Mouse (Mus musculus): ENCODE data around the gene Elmo3. TPM values are rescaled to one million over a fixed set of nuclear protein-coding genes. Genes with fewer than 3 reads are reported as not detected.
A peak's percentile ranks its signal among the peaks of the same experiment; 100 is the strongest.

Gene Elmo3
- polyA plus RNA-seq, 1 experiment from 2014 or later: 11.4 TPM

DNA sequence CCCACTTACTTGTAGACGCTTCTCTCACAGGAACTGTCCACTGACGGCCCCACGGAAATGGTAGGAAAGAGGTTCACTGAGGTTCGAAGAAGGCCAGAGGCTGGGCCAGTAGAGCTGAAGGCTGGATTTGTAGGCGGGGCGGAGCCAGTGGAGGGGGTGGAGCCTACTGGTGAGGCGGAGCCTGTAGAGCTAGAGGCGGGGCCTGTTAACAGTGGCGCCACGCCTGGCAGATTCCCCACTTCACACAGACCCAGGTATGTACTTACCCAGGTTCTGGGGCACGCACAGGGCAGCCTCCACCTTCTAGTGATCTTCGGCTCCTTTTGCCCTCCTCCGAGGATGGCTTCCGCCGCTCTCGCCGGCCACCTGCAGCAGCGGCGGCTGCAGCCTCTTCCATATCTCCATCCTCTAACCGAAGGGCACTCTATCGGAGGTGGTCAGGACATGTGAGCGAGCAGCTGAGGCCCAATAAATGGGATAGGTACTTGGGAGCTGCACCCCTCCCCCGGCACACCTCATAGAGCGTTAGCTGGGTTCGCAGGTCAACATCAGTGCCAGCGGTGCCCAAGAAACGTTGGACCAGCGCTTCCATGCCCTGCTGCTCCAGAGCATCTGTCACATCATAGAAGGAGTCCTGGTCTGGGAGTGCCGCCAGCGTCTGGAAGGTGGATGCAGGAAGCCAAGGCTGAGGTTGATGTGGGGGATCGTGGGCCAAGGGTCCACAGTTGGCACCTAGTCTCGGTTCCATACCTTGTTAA lies 31.2 kb downstream of the Elmo3 start:
- ATAC-seq (ENCODE audit: insufficient number of reproducible peaks, low FRiP score, low TSS enrichment, low read depth): no peak
- Histone ChIP-seq H3K9me3 (replicated peaks) (no peaks in the 10 kb centered on the region), H3K9ac (no peak overlapping the region), H3K4me2 (replicated peaks) (no peak overlapping the region), H3K27me3 (no peaks in the 10 kb centered on the region), H3K4me1 (peaks cover 19% of the 10 kb centered on the region), H3K27ac (replicated peaks) (no peak overlapping the region), H3K4me3 (replicated peaks) (no peak overlapping the region), H3K36me3 (peaks cover 50% of the 10 kb centered on the region)
- 65% methylated on average over 32 of the region's 32 CpGs for WGBS

DNA sequence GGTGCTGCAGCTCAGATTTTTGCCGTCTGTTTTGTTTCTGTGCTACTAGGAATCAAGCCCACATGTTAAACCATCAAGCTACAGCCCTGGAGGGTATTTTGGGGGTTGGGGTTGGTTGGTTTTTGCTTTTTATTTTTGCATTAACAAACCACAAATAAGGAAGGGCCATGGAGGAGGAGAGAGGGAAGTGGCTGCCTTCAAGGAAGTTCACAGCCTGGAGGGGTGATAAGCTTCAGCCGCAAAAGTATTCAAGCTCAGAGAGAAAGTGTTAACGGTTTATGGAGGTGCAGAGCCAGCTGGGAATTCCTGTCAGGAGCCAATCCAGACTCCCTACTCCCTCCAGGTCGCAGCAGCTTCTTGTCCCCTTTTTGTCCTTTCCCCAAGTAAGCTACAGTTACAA lies 33.6 kb downstream of the Elmo3 start:
- no peaks in the 10 kb centered on the region for H3K27me3 ChIP-seq
- no peak overlapping the region for H3K4me3 ChIP-seq (replicated peaks)
- H3K9me3 ChIP-seq (replicated peaks): no peaks in the 10 kb centered on the region
- H3K9ac ChIP-seq: no peak overlapping the region
- H3K27ac ChIP-seq (replicated peaks): 0 out of 2 replicates have a peak overlapping the region, but pooled peaks have one; percentile 28
- H3K4me2 ChIP-seq (replicated peaks): no peak overlapping the region
- H3K4me1 ChIP-seq: peaks cover 23% of the 10 kb centered on the region
- no peak for ATAC-seq (ENCODE audit: insufficient number of reproducible peaks, low FRiP score, low TSS enrichment, low read depth)
- WGBS: 20% methylated on average over 4 of the region's 4 CpGs
- peaks cover 27% of the 10 kb centered on the region for H3K36me3 ChIP-seq

DNA sequence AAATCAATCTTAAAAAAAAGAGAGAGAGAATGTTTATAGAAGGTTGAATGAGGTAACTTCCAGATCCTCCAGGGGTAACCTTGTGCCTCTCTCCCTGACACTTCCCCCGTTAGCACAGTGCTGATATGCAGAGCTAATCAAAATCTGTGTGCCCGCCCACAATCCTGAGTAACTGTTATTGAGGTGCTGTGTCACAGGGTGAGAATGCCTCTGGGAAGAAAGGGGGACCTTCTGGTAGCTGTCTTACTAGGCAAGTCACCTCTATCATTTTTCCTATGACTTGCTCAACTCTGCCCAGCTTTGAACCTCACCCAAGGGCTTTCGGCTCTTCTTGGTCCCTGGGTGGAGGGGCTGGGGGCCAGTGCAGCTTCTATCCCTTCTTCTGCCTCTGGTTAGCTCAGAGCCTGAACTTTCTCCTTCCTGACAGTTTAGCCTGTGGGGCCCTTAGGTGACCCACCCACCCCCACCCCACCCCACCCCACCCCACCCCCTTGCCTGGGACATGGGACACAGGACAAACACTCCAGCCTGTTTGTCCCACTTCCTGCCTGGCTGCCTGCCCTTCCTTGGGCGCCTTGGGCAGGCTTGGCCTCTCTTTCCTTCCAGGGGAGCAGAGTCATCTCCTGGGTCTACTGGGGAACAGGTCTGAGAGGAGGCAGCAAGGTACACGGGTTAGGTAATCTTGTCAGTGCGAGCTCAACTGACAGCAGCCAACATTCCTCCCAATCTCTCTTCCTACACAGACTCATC lies 34.7 kb downstream of the Elmo3 start:
- H3K9me3 ChIP-seq (replicated peaks): no peaks in the 10 kb centered on the region
- ATAC-seq (ENCODE audit: insufficient number of reproducible peaks, low FRiP score, low TSS enrichment, low read depth): no peak
- H3K27ac ChIP-seq (replicated peaks): no peak overlapping the region
- no peak overlapping the region for H3K4me3 ChIP-seq (replicated peaks)
- H3K4me2 ChIP-seq (replicated peaks): no peak overlapping the region
- no peaks in the 10 kb centered on the region for H3K27me3 ChIP-seq
- WGBS: 76% methylated on average over 6 of the region's 6 CpGs
- no peak overlapping the region for H3K9ac ChIP-seq
- H3K4me1 ChIP-seq: peaks cover 31% of the 10 kb centered on the region
- H3K36me3 ChIP-seq: peaks cover 19% of the 10 kb centered on the region

DNA sequence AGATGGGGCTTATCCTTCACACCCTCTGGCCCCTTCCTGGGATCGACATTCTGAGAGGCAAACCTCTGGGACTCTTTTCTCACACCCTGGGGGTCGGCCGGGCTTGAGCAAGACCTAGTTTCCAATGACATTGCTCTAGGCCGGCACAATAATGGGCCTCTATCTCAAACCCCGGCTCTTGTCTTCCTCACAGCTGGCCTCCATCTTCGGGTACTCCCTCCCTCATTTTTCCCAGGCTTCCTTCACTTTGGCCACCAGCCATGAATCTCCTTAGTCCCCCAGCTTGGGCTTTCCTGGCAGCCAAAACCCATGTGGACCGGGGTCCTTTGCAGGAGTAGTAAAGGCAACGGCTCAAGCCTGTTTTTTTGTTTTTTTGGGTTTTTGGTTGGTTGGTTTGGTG lies 36.0 kb downstream of the Elmo3 start:
- ATAC-seq (ENCODE audit: insufficient number of reproducible peaks, low FRiP score, low TSS enrichment, low read depth): no peak
- Histone ChIP-seq H3K4me2 (replicated peaks) (no peak overlapping the region), H3K4me3 (replicated peaks) (no peak overlapping the region), H3K36me3 (peaks cover 8% of the 10 kb centered on the region), H3K27ac (replicated peaks) (no peak overlapping the region), H3K9me3 (replicated peaks) (no peaks in the 10 kb centered on the region), H3K9ac (no peak overlapping the region), H3K27me3 (no peaks in the 10 kb centered on the region), H3K4me1 (peaks cover 45% of the 10 kb centered on the region)
- 35% methylated on average over 8 of the region's 8 CpGs for WGBS

DNA sequence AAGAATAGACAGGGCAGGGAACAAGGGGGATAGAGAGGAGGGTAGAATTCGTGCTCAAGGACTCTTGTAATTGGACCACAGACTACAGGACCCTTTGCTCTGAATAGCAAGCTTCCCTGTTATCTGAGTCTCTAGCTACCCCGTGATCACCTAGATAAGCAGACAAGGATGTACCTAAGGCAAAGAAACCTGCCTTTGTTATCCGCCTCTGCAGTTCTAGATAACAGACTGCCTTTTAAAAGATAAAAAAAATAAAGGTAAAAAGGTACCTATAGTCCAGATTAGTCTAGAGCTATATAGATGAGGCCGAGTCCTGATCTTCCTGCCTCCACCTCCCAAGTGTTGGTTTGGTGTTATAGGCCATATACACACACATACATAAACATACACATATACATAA lies 37.4 kb downstream of the Elmo3 start:
- Histone ChIP-seq H3K9me3 (replicated peaks) (no peaks in the 10 kb centered on the region), H3K9ac (no peak overlapping the region), H3K4me1 (peaks cover 56% of the 10 kb centered on the region), H3K27me3 (no peaks in the 10 kb centered on the region), H3K27ac (replicated peaks) (no peak overlapping the region), H3K4me2 (replicated peaks) (no peak overlapping the region), H3K36me3 (no peaks in the 10 kb centered on the region), H3K4me3 (replicated peaks) (no peak overlapping the region)
- ATAC-seq (ENCODE audit: insufficient number of reproducible peaks, low FRiP score, low TSS enrichment, low read depth): no peak
- 71% methylated on average over 4 of the region's 4 CpGs for WGBS

DNA sequence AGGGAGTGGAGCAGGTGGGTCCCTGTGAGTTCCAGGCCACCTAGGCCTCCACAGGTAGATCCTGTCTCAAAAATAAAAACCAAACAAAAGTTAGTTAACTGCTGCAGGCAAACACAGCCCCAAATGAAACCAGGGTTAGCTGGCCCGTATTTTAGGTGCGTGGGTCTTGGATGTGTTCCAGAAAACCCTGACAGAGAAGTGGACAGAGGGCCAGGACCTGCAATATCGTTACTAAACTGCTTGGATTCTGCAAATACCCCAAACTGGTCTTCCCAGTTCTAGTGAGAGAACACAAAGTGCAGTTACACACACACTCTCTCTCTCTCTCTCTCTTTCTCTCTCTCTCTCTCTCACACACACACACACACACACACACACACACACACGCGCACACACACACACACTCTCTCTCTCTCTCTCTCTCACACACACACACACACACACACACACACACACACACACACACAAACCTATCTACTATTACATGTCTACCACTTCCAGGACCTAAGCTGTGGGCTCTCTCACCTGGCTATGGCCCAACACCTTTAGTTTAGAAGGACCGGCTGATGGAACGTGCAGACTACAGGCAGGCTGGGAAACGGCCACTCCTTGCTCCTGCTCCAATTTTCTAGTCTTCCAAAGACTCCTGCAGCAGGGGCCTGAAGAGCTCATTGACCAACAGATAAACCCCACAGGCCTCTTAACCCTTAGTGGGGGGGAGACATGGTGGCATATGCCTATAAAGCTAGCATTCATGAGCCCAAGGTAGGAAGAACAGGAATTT lies 38.6 kb downstream of the Elmo3 start:
- Histone ChIP-seq H3K4me3 (replicated peaks) (no peak overlapping the region), H3K4me1 (peaks cover 58% of the 10 kb centered on the region), H3K27ac (replicated peaks) (no peak overlapping the region)

DNA sequence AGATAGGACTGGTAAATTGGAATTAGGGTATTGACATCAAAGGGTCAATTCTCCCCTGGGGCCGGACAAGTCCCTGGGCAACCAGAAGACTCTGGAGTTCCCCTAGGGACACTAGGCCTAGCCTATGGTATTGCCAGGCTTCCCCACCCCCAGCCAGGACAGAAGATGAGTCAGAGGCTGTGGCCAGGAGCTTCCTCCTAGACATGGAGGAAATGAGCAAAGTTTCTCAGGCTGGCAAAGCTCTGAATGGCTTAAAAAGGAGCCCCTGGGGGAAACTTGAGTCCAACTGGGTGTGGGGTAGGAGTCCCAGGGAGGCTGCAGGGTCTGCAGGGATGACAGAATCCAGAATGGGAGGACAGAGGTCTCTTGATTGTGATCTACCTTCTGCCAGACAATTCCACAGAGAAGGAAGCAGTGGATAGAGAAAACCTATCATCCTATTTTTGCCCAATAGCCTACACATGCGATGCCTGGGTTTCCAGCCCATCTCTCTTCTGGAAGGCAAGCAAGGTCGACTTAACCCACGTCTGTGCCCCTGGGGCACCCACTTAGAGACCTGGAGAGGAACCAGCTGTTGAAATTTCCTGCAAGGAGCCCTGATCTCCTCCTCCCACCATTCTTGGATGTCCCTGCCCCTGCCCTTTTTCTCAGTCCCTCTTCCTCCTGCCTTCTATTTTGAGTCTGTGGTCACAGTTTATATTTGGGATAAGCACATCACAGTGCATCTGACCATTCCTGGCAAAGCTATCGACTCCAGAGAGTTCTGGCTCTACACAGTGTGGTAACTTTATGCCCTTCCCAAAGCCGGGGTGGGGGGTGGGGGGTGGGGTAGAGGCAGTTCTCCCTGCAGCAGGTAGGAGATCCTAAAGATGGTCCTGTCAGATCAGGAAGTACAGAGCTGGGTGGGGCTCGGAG lies 39.9 kb downstream of the Elmo3 start:
- no peak for ATAC-seq (ENCODE audit: insufficient number of reproducible peaks, low FRiP score, low TSS enrichment, low read depth)
- Histone ChIP-seq H3K4me2 (replicated peaks) (no peak overlapping the region; the same call in 1 of the 2 replicates), H3K36me3 (no peaks in the 10 kb centered on the region), H3K9me3 (replicated peaks) (no peaks in the 10 kb centered on the region), H3K4me3 (replicated peaks) (no peak overlapping the region; the same call in 1 of the 2 replicates), H3K9ac (no peak overlapping the region), H3K27ac (replicated peaks) (peak overlapping the region; percentile 44; the same call in 1 of the 2 replicates), H3K4me1 (peaks cover 65% of the 10 kb centered on the region), H3K27me3 (no peaks in the 10 kb centered on the region)
- 39% methylated on average over 7 of the region's 7 CpGs for whole genome bisulfite sequencing

More for the DNA sequence above, 38.6 kb downstream of the Elmo3 start:
- Histone ChIP-seq H3K36me3 (no peaks in the 10 kb centered on the region), H3K27me3 (no peaks in the 10 kb centered on the region), H3K4me2 (replicated peaks) (no peak overlapping the region), H3K9me3 (replicated peaks) (no peaks in the 10 kb centered on the region), H3K9ac (no peak overlapping the region)
- no peak for ATAC-seq (ENCODE audit: insufficient number of reproducible peaks, low FRiP score, low TSS enrichment, low read depth)
- WGBS: 71% methylated on average over 8 of the region's 8 CpGs

DNA sequence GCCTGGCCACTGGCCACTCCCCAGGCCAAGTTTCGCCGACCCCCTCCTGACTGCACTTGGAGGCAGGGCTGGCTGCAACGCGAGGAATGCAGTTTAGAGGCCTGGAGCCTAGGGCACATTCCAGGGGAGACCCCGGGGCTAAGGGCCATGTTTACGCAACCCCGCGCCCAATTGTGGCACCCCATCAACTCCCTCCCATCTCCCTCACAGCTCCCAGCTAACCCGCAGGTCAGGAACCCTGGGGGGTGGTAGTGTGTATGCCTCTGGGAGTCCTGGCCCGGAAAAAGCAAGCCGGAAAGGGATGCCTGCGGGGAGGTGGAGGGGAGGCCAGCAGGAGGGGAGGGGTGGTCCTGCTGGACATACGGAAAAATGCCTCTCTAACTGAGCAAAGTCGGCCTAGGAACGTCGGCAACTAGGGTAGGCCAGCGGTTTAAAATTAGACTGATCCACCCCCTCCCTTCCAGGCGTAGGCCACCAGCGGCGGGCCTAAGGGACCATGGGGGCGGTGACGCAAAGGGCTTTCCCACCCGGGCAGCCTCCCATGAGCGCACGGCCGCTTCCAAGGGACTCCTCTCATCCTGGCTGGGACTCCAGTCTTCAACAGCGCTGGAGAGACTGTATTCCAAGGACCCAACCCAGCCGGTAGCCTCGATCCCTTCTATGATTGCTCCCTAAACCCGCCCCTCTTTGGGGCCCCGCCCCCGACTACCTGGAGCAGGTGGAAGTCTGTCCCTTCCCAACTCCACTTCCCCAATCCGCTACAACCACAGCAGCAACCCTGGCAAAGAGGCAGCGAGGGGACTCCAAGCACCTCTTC lies 41.4 kb downstream of the Elmo3 start:
- WGBS: 1% methylated on average over 34 of the region's 34 CpGs
- Histone ChIP-seq H3K9me3 (replicated peaks) (no peaks in the 10 kb centered on the region), H3K4me2 (replicated peaks) (peak overlapping the region; percentile 98), H3K27me3 (no peaks in the 10 kb centered on the region), H3K9ac (peak overlapping the region; percentile 62), H3K4me3 (replicated peaks) (peak overlapping the region; percentile 70), H3K27ac (replicated peaks) (peak overlapping the region; percentile 88), H3K36me3 (no peaks in the 10 kb centered on the region), H3K4me1 (peaks cover 58% of the 10 kb centered on the region)
- no peak for ATAC-seq (ENCODE audit: insufficient number of reproducible peaks, low FRiP score, low TSS enrichment, low read depth)

DNA sequence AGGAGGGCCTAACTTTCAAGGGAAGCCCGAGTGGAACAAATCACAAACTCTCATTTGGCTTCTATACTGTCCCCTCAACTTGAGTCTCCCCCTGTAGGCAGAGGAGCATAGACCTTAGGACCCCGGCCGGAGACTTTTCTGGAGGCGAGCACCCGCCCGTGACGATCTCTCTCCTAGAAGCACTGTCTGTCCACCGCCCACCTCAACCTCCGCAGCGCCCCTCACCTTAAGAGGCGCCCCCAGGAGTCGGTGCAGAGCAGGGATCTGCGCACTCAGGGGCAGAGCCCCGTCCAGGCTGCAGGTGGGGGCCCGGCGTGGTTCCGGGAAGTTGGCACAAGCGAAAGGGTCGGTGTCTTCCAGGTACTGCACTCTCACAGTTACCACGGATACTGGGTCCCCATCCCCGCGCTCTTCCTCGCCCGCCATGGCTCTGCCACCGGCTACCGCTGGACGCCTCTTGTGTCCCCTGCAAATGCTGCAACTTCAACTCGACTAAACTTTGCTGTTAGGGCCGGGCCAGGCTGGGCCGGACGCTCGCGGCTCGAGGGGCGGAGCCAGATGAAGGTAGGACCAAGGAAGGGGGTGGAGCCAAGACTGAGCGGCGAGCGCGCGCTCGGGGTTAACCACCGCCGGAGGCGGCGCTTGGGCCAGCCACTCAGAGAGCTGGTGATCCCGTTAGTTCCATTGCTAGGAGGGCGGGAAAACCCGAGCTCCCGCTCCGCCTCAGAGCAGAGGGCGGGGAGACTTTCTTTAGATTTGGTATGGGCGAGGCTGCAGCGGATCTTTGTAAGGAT lies 42.2 kb downstream of the Elmo3 start, which contains the start of gene Fhod1:
Gene Fhod1, minus strand, starts transcription at position 526 of the 794 bp plus-strand sequence.
- Histone ChIP-seq H3K4me3 (replicated peaks) (peak within 1 kb of the TSS; percentile 70), H3K36me3 (no peaks in the 10 kb centered on the region), H3K27me3 (no peaks in the 10 kb centered on the region), H3K4me2 (replicated peaks) (peak within 1 kb of the TSS; percentile 98), H3K9ac (peak within 1 kb of the TSS; percentile 62), H3K4me1 (peaks cover 56% of the 10 kb centered on the region), H3K27ac (replicated peaks) (peak within 1 kb of the TSS; percentile 88), H3K9me3 (replicated peaks) (no peaks in the 10 kb centered on the region)
- peak; percentile 89 for ATAC-seq (ENCODE audit: insufficient number of reproducible peaks, low FRiP score, low TSS enrichment, low read depth)
- under 1% methylated on average over 53 of the region's 53 CpGs for WGBS

Measured in embryonic facial prominence, embryonic 15.5 days (tissue).